Mouse (Mus musculus): ENCODE measurements around the gene Kcnip4. TPM values are rescaled to one million over a fixed set of nuclear protein-coding genes. Genes with fewer than 3 reads are reported as not detected.

Gene Kcnip4
- total RNA-seq, 4 experiments from 2014 or later, result 48.4 to 61.3 (median 57.4) TPM

DNA sequence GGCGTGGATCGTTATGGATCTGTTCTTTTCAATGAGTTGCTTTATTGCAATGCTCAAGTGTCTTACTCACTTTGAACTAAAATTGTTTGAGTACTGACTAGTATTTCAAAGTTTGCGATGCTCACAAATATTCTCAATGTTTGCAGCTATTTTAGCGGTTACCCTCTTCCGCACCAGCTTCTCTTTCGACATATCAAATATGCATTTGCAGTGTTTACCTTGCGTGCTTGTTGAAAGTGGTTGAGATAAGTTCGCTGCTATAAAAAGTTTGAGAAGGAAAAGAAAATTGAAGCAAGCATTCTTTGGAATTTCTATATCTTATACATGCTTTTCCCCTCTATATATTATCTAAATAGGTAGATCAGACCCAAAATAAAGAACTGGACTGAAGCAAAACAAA lies 634.5 kb downstream of the Kcnip4 start:
- DNase-seq (ENCODE audit: low spot score in 2 of 2), result no peak

DNA sequence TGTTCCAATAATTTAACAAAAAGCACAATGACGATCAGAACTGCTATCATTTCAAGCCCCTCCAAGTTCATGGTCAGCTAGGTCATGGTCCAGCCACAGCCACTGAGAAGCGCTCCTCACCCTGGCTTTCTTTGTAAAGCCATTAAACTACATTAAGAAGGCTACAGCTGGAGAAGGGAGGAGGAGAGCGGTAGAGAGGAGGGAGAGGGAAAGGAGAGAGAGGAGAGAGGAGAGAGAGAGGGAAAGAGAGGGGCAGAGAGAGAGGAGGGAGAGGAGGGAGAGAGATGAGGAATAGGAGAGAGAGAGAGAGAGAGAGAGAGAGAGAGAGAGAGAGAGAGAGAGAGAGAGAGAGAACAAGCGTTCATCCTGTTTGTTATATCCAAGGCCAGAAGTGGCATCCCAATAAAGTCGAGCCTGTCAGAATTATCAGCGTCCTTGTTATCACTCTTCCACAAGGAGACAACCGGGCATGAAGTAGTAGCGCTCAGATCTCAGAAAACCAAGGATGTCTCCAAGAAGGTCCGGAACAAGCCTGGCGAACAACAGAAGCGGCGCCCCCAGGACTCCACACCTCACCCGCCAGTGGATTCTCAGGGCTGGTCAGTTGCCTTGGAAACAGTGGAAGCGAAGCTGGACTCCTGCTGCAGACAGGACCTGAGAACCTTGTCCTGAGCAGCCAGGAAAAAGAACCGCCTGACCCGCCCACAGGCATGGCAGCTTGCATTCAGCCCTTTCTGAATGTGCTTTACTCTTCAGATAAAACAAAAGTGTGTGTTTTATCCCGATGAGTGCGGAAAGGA lies 635.1 kb downstream of the Kcnip4 start:
- no peak for DNase-seq (ENCODE audit: low spot score in 2 of 2)

DNA sequence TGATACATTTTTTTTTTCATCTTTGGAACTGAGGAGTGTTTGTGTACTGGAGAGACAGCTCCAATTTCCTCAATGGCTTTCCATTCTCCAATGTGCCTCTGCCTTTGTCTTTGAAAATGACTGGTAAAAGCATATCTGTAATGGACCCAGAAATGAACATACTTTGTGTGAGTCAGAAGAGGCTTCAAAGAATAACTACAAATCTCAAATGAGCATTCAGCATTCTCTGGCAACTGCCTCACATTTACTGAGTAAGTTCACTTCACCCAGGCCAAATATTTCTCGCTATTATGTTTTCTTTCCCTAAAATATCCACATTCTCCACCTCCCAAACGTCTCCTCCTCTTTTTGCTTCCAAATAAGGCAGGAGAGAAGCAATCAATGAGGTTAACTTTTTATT lies 646.6 kb downstream of the Kcnip4 start:
- DNase-seq (ENCODE audit: low spot score in 2 of 2), result no peak

GRCm38 (mm10) chr5:48864268-48864967 lies 660.3 kb downstream of the Kcnip4 start:
- DNase-seq (ENCODE audit: low spot score in 2 of 2), result no peak

DNA sequence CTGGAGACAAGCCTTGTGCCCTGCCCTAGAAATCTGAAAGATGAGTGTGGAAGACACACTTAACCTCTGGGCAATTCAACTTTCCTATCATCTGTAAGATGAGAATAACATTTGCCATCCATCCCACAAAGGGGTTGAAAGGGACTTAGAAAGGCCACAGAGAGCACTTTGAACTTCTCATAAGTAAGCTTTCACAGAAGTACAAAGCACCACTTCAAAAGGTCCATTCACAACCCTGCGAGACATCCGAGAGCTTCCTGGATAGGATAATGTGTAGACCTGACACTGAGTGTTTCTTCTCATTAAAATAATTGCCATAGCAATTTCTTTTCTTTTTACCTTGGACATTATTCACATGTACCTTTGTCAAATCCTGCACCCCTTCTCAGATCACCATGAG lies 683.7 kb downstream of the Kcnip4 start:
- no peak for DNase-seq (ENCODE audit: low spot score in 2 of 2)

DNA sequence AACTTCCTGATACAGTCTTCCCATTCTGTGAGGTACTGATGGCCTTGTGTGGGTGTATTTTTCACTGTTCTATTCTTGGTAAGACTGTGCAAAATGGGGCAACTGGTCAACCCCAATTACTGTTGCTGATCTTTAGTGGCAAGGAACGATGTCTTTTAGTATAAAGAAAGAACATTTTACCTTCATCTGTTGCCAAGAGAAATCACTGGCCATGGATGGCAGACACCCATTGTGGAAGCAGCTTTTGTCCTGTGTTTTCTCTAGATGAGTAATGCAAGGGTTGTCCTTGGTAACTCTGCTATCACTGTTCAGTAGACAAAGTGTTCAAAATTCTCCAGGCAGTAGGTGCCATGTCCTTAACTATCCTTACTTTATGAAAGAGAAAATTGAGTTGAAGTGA lies 729.2 kb downstream of the Kcnip4 start:
- DNase-seq (ENCODE audit: low spot score in 2 of 2), result no peak

GRCm38 (mm10) chr5:48779376-48779775 lies 745.3 kb downstream of the Kcnip4 start:
- no peak for DNase-seq (ENCODE audit: low spot score in 2 of 2)

- no peak for DNase-seq (ENCODE audit: low spot score in 2 of 2)
These were observed 776.1 kb downstream of the Kcnip4 start for GRCm38 (mm10) chr5:48748613-48749012.

DNA sequence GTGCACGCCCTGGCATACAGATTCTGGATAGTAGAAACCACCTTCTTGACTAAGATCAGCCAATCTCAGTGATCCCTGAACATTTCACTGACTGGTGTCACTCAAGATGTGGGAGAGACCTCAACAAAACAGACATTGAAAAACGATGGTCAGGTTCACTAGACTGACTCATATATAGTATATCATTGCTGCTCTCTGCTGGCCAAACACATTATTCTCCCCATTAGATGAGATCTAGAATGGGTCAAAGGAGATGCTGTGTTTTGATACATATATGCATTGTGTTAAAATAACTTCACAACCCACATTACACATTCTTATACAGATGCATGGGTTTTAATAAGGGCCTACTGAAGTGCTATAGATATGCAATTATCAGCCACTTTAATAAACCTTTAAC lies 787.1 kb downstream of the Kcnip4 start:
- DNase-seq (ENCODE audit: low spot score in 2 of 2), result no peak

- no peak for DNase-seq (ENCODE audit: low spot score in 2 of 2)
These were observed 806.5 kb downstream of the Kcnip4 start for GRCm38 (mm10) chr5:48718166-48718565.

GRCm38 (mm10) chr5:48705997-48706396 lies 818.7 kb downstream of the Kcnip4 start:
- no peak for DNase-seq (ENCODE audit: low spot score in 2 of 2)

DNA sequence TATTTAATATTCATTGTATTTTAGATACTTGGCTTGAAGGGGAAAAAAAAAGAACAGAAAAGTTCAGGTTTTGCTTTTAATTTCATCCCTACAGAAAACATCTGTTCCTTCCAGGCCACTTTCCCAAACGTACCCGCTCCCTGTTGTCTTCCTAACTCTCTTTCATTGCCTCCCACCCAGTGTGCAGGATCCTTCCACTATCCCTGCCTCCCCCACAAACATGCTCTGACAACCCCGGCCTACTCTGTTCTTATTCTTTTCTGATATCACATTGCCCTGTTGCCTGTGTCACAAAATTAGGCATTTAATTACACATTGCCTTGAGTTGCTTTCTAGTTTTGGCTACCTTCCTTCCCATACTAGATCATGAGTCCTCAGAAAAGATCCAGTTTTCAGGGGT lies 837.6 kb downstream of the Kcnip4 start:
- DNase-seq (ENCODE audit: low spot score in 2 of 2), result no peak

- DNase-seq (ENCODE audit: low spot score in 2 of 2), result no peak
These were observed 844.7 kb downstream of the Kcnip4 start for GRCm38 (mm10) chr5:48679733-48680595.

GRCm38 (mm10) chr5:48662504-48662903 lies 862.2 kb downstream of the Kcnip4 start:
- no peak for DNase-seq (ENCODE audit: low spot score in 2 of 2)

DNA sequence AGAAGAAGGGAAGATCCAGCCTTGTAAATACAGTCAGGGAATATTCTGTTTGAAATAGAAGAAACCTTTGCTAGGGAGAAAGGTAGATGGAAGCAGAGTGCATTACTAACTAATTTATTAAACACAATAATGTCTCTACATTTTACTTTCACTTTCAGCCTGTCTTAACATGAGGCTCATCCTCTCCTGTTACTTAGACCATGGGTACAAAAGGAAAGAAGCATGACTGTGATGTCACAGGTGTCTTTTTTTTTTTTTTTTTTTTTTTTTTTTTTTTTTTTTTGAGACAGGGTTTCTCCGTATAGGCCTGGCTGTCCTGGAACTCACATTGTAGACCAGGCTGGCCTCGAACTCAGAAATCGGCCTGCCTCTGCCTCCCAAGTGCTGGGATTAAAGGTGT lies 864.7 kb downstream of the Kcnip4 start:
- no peak for DNase-seq (ENCODE audit: low spot score in 2 of 2)

GRCm38 (mm10) chr5:48650496-48650895 lies 874.2 kb downstream of the Kcnip4 start:
- DNase-seq (ENCODE audit: low spot score in 2 of 2), result no peak

GRCm38 (mm10) chr5:48636675-48637074 lies 888.0 kb downstream of the Kcnip4 start:
- DNase-seq (ENCODE audit: low spot score in 2 of 2), result no peak

- DNase-seq (ENCODE audit: low spot score in 2 of 2), result no peak
These were observed 891.1 kb downstream of the Kcnip4 start for GRCm38 (mm10) chr5:48633631-48634030.

DNA sequence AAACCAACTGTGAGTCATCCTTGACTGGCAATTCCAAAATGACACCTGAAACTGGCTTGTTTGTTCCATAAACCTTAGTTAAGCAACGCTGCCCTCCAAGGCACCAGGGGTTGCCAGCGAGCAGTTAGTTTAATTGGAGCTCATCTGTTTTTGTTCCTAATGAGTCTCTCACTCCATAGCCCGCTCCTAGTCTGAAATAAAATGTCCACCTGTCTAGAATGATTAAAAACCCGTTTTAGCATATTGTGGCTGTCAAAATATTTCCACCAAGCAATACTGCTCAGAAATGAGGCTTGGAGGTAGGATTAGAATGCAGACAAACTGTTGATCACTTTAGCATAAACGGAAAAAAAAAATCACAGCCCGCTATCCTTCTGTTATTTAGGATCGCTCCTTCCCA lies 901.3 kb downstream of the Kcnip4 start:
- no peak for DNase-seq (ENCODE audit: low spot score in 2 of 2)

DNA sequence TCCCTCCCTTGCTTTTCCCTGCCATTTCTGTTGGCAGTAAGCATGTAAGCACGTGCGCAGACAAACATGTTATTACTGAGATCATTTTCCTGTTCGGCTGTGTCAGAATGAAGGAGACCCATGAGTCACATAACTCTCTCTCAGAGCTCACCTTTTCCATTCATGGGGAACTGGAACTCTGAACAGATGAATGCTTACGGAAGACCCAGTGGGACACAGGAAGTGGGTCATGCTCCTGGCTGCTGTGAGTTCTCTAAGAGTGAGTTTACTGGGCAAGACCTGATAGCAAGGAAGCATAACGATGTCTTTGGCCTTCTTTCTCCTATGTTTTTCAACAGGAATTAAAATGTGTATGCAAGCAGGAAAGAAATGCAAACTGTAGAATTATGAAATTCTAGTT lies 917.8 kb downstream of the Kcnip4 start:
- DNase-seq (ENCODE audit: low spot score in 2 of 2), result no peak

- no peak for DNase-seq (ENCODE audit: low spot score in 2 of 2)
These were observed 918.4 kb downstream of the Kcnip4 start for GRCm38 (mm10) chr5:48606281-48606680.

DNA sequence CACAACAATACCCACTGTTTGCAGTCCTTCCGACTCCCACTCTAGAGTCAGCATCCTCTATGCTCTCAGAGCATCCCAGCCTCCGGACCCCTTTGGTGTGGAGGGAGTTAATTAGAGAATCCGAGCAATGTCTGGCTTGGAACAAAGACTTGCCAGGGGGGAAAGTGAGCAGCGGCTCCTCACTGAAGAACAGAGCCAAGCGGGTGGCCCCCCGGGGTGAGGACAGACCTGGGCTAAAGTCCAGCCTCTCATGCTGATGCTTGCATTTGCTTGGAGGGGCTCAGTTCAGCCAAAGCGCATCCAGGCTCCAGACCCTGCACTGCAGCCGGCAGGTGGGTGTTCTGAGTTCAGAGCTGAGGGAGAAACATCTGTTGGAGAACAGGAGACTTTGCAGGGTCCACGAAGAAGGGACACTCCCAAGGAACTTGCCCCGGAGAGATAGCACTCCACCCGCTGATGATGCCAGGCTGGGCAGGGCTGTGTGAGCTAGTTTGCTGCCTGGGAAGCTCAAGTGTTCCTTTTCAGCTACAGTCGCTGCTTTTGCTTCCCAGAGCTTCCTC lies 925.1 kb downstream of the Kcnip4 start:
- no peak for DNase-seq (ENCODE audit: low spot score in 2 of 2)
